Mouse (Mus musculus) liver, embryonic 15.5 days (tissue): ENCODE measurements around the gene Dlg1. TPM values are rescaled to one million over a fixed set of nuclear protein-coding genes. Genes with fewer than 3 reads are reported as not detected.

Experiments used
- ATAC-seq: fragments of 200-750 bp; cut with Nextera tagmentation; 2 replicates; pipeline ENCODE4 v1.8.0; 2017; ENCODE audit warnings: moderate number of reproducible peaks, mild to moderate bottlenecking, moderate library complexity; ENCODE audit not compliant: insufficient read depth
- H3K27ac ChIP-seq: fragments of 300-500 bp; sonication (generic); replicated peaks from 2 replicates; pipeline ENCODE4 v1.5.1; 2015; ENCODE audit warnings: mild to moderate bottlenecking, inconsistent platforms
- H3K27me3 ChIP-seq: fragments of 300-500 bp; sonication (generic); 2 replicates; pipeline ENCODE4 v1.6.1; 2015; ENCODE audit warnings: mild to moderate bottlenecking, inconsistent platforms
- H3K36me3 ChIP-seq: fragments of 300-500 bp; sonication (generic); replicated peaks from 2 replicates; pipeline ENCODE4 v1.6.1; 2015; ENCODE audit warnings: moderate library complexity, mild to moderate bottlenecking, inconsistent platforms
- H3K4me1 ChIP-seq: fragments of 300-500 bp; sonication (generic); replicated peaks from 2 replicates; pipeline ENCODE4 v1.6.1; 2015; ENCODE audit warnings: inconsistent platforms
- H3K4me2 ChIP-seq: fragments of 300-500 bp; sonication (generic); 2 replicates; pipeline ENCODE4 v1.6.1; 2015; ENCODE audit warnings: moderate library complexity, mild to moderate bottlenecking, inconsistent platforms
- H3K4me3 ChIP-seq: fragments of 300-500 bp; sonication (generic); replicated peaks from 2 replicates; pipeline ENCODE4 v1.5.1; 2015; ENCODE audit warnings: mild to moderate bottlenecking, inconsistent platforms
- H3K9ac ChIP-seq: fragments of 300-500 bp; sonication (generic); 2 replicates; pipeline ENCODE4 v1.6.1; 2015; ENCODE audit warnings: moderate library complexity, mild to moderate bottlenecking, inconsistent platforms
- H3K9me3 ChIP-seq: fragments of 300-500 bp; sonication (generic); replicated peaks from 2 replicates; pipeline ENCODE4 v1.6.1; 2016; ENCODE audit warnings: inconsistent platforms
- WGBS: fragments of 180-500 bp; shearing (Covaris S2); methylation state at CpG from one replicate; pipeline ENCODE4 v1.1.7; 2015; ENCODE audit warnings: mixed read lengths; ENCODE audit not compliant: insufficient replicate concordance; 5-methylcytosine and 5-hydroxymethylcytosine counted together
- polyA plus RNA-seq: library from polyadenylated mRNA; unstranded; fragments of >200 nt; fragmentation: Nextera tagmentation; extraction: Ambion mirVana; gene quantifications from 2 replicates; pipeline ENCODE4 v1.2.1, GENCODE M21; 2015

The Dlg1 gene
- polyA plus RNA-seq, 1 experiment from 2014 or later, result 6.6 TPM

- Histone ChIP-seq H3K4me3 (no peak overlapping the region), H3K36me3 (peaks cover 6% of the 10 kb centered on the region; the same call in 1 of the 2 replicates), H3K27me3 (no peaks in the 10 kb centered on the region), H3K4me1 (no peaks in the 10 kb centered on the region), H3K4me2 (no peak overlapping the region), H3K9ac (no peak overlapping the region), H3K9me3 (no peaks in the 10 kb centered on the region), H3K27ac (no peak overlapping the region)
- 72% methylated on average over 6 of the region's 6 CpGs for WGBS
- ATAC-seq, result no peak
These were observed 117.8 kb downstream of the Dlg1 start for GRCm38 (mm10) chr16:31781015-31781414.

- Histone ChIP-seq H3K9ac (no peak overlapping the region), H3K4me2 (no peak overlapping the region), H3K36me3 (peaks cover 23% of the 10 kb centered on the region), H3K9me3 (no peaks in the 10 kb centered on the region), H3K4me3 (no peak overlapping the region), H3K27me3 (no peaks in the 10 kb centered on the region), H3K27ac (no peak overlapping the region), H3K4me1 (no peaks in the 10 kb centered on the region)
- WGBS, result 87% methylated on average over 9 of the region's 9 CpGs
- no peak for ATAC-seq
These were observed 126.8 kb downstream of the Dlg1 start for GRCm38 (mm10) chr16:31790056-31790455.

GRCm38 (mm10) chr16:31803644-31804043 is 140.4 kb downstream of the Dlg1 start:
- no peak for ATAC-seq
- 24% methylated on average over 3 of the region's 3 CpGs for WGBS
- no peak overlapping the region for H3K9ac ChIP-seq
- H3K4me3 ChIP-seq, result no peak overlapping the region
- peaks cover 41% of the 10 kb centered on the region for H3K36me3 ChIP-seq
- no peak overlapping the region for H3K27ac ChIP-seq
- no peak overlapping the region for H3K4me2 ChIP-seq
- H3K9me3 ChIP-seq, result no peaks in the 10 kb centered on the region
- no peaks in the 10 kb centered on the region for H3K27me3 ChIP-seq
- H3K4me1 ChIP-seq, result no peaks in the 10 kb centered on the region

- Histone ChIP-seq H3K4me3 (no peak overlapping the region), H3K4me1 (no peaks in the 10 kb centered on the region), H3K9ac (no peak overlapping the region), H3K27me3 (no peaks in the 10 kb centered on the region), H3K4me2 (no peak overlapping the region), H3K27ac (no peak overlapping the region), H3K9me3 (no peaks in the 10 kb centered on the region), H3K36me3 (no peaks in the 10 kb centered on the region)
- 83% methylated on average over 4 of the region's 4 CpGs for WGBS
- ATAC-seq, result no peak
These were observed 162.8 kb downstream of the Dlg1 start for GRCm38 (mm10) chr16:31826049-31826448.

- no peak overlapping the region for H3K27ac ChIP-seq
- no peaks in the 10 kb centered on the region for H3K27me3 ChIP-seq
- WGBS, result 78% methylated on average over 4 of the region's 4 CpGs
- H3K9me3 ChIP-seq, result no peaks in the 10 kb centered on the region
- no peaks in the 10 kb centered on the region for H3K4me1 ChIP-seq
- no peak overlapping the region for H3K4me2 ChIP-seq
- H3K9ac ChIP-seq, result no peak overlapping the region
- ATAC-seq, result no peak
- 0 out of 2 replicates have a peak, but pooled peaks cover 2% of the 10 kb centered on the region for H3K36me3 ChIP-seq
- no peak overlapping the region for H3K4me3 ChIP-seq
These were observed 167.5 kb downstream of the Dlg1 start for GRCm38 (mm10) chr16:31830726-31831125.

GRCm38 (mm10) chr16:31832630-31833422 is 169.6 kb downstream of the Dlg1 start:
- H3K4me1 ChIP-seq, result no peaks in the 10 kb centered on the region
- no peaks in the 10 kb centered on the region for H3K9me3 ChIP-seq
- no peak overlapping the region for H3K9ac ChIP-seq
- 63% methylated on average over 10 of the region's 10 CpGs for WGBS
- H3K27me3 ChIP-seq, result no peaks in the 10 kb centered on the region
- no peak for ATAC-seq
- no peak overlapping the region for H3K4me3 ChIP-seq
- H3K36me3 ChIP-seq, result peaks cover 8% of the 10 kb centered on the region
- H3K27ac ChIP-seq, result no peak overlapping the region
- no peak overlapping the region for H3K4me2 ChIP-seq

GRCm38 (mm10) chr16:31834011-31834584 is 170.9 kb downstream of the Dlg1 start:
- Histone ChIP-seq H3K27me3 (no peaks in the 10 kb centered on the region), H3K4me2 (no peak overlapping the region), H3K4me1 (no peaks in the 10 kb centered on the region), H3K9me3 (no peaks in the 10 kb centered on the region), H3K9ac (no peak overlapping the region), H3K36me3 (peaks cover 18% of the 10 kb centered on the region), H3K4me3 (no peak overlapping the region), H3K27ac (no peak overlapping the region)
- 36% methylated on average over 7 of the region's 7 CpGs for WGBS
- no peak for ATAC-seq

GRCm38 (mm10) chr16:31834662-31835318 is 171.5 kb downstream of the Dlg1 start:
- no peak overlapping the region for H3K27ac ChIP-seq
- ATAC-seq, result no peak
- WGBS, result 60% methylated on average over 2 of the region's 2 CpGs
- no peak overlapping the region for H3K4me3 ChIP-seq
- H3K9ac ChIP-seq, result no peak overlapping the region
- no peak overlapping the region for H3K4me2 ChIP-seq
- H3K27me3 ChIP-seq, result no peaks in the 10 kb centered on the region
- H3K9me3 ChIP-seq, result no peaks in the 10 kb centered on the region
- no peaks in the 10 kb centered on the region for H3K4me1 ChIP-seq
- peaks cover 22% of the 10 kb centered on the region for H3K36me3 ChIP-seq

GRCm38 (mm10) chr16:31837362-31837761 is 174.1 kb downstream of the Dlg1 start:
- Histone ChIP-seq H3K4me3 (no peak overlapping the region), H3K9ac (no peak overlapping the region), H3K27ac (no peak overlapping the region), H3K36me3 (peaks cover 27% of the 10 kb centered on the region), H3K4me2 (no peak overlapping the region), H3K4me1 (no peaks in the 10 kb centered on the region), H3K9me3 (no peaks in the 10 kb centered on the region), H3K27me3 (no peaks in the 10 kb centered on the region)
- no peak for ATAC-seq
- WGBS, result 74% methylated on average over 3 of the region's 3 CpGs

- H3K27me3 ChIP-seq, result no peaks in the 10 kb centered on the region
- no peak overlapping the region for H3K27ac ChIP-seq
- WGBS, result 90% methylated on average over 3 of the region's 3 CpGs
- H3K9me3 ChIP-seq, result no peaks in the 10 kb centered on the region
- ATAC-seq, result no peak
- no peak overlapping the region for H3K4me2 ChIP-seq
- H3K4me3 ChIP-seq, result no peak overlapping the region
- H3K4me1 ChIP-seq, result no peaks in the 10 kb centered on the region
- H3K36me3 ChIP-seq, result peaks cover 19% of the 10 kb centered on the region
- H3K9ac ChIP-seq, result no peak overlapping the region
These were observed 181.0 kb downstream of the Dlg1 start for GRCm38 (mm10) chr16:31844246-31844645.

GRCm38 (mm10) chr16:31846763-31847162 is 183.5 kb downstream of the Dlg1 start:
- no peak for ATAC-seq
- Histone ChIP-seq H3K4me2 (no peak overlapping the region), H3K36me3 (peaks cover 15% of the 10 kb centered on the region), H3K27ac (no peak overlapping the region), H3K4me3 (no peak overlapping the region), H3K27me3 (no peaks in the 10 kb centered on the region), H3K9ac (no peak overlapping the region), H3K9me3 (no peaks in the 10 kb centered on the region), H3K4me1 (no peaks in the 10 kb centered on the region)
- 86% methylated on average over 10 of the region's 10 CpGs for WGBS
